Mouse (Mus musculus): ENCODE results near the gene Myf6.

The Myf6 gene

GRCm38 (mm10) chr10:107494568-107494967 is at the start of gene Myf6:
Gene Myf6, minus strand, starts transcription at chr10:107494737.
- DNase-seq (ENCODE audit: low spot score in 2 of 2) = no peak

GRCm38 (mm10) chr10:107543026-107543425 is 48.5 kb upstream of the Myf6 start:
- DNase-seq (ENCODE audit: low spot score in 2 of 2) = no peak

GRCm38 (mm10) chr10:107528758-107529157 is 34.2 kb upstream of the Myf6 start:
- no peak for DNase-seq (ENCODE audit: low spot score in 2 of 2)

- DNase-seq (ENCODE audit: low spot score in 2 of 2) = no peak
These were observed 24.7 kb upstream of the Myf6 start for GRCm38 (mm10) chr10:107519216-107519615.

- no peak for DNase-seq (ENCODE audit: low spot score in 2 of 2)
These were observed 22.1 kb upstream of the Myf6 start for GRCm38 (mm10) chr10:107516641-107517040.

- no peak for DNase-seq (ENCODE audit: low spot score in 2 of 2)
These were observed 20.2 kb upstream of the Myf6 start for GRCm38 (mm10) chr10:107514735-107515134.

- DNase-seq (ENCODE audit: low spot score in 2 of 2) = no peak
These were observed 11.9 kb upstream of the Myf6 start for GRCm38 (mm10) chr10:107506397-107506796.

GRCm38 (mm10) chr10:107503430-107503829 is 8.9 kb upstream of the Myf6 start:
- DNase-seq (ENCODE audit: low spot score in 2 of 2) = no peak

GRCm38 (mm10) chr10:107502193-107502592 is 7.7 kb upstream of the Myf6 start:
- no peak for DNase-seq (ENCODE audit: low spot score in 2 of 2)

GRCm38 (mm10) chr10:107499656-107500055 is 5.1 kb upstream of the Myf6 start:
- DNase-seq (ENCODE audit: low spot score in 2 of 2) = no peak

GRCm38 (mm10) chr10:107496402-107496801 is 1.9 kb upstream of the Myf6 start:
- no peak for DNase-seq (ENCODE audit: low spot score in 2 of 2)

GRCm38 (mm10) chr10:107493580-107494474 is 710 bp downstream of the Myf6 start:
- no peak for DNase-seq (ENCODE audit: low spot score in 2 of 2)

GRCm38 (mm10) chr10:107492867-107493579 is 1.5 kb downstream of the Myf6 start:
- DNase-seq (ENCODE audit: low spot score in 2 of 2) = no peak

GRCm38 (mm10) chr10:107488654-107489315 is 5.8 kb downstream of the Myf6 start:
- DNase-seq (ENCODE audit: low spot score in 2 of 2) = no peak

- no peak for DNase-seq (ENCODE audit: low spot score in 2 of 2)
These were observed 7.8 kb downstream of the Myf6 start for GRCm38 (mm10) chr10:107486770-107487169.

GRCm38 (mm10) chr10:107485870-107486269 is 8.7 kb downstream of the Myf6 start, which contains the start of gene Myf5:
Gene Myf5, minus strand, starts transcription at chr10:107486134.
- DNase-seq (ENCODE audit: low spot score in 2 of 2) = no peak

GRCm38 (mm10) chr10:107484050-107484449 is 10.5 kb downstream of the Myf6 start:
- DNase-seq (ENCODE audit: low spot score in 2 of 2) = no peak

GRCm38 (mm10) chr10:107473497-107473896 is 21.0 kb downstream of the Myf6 start:
- DNase-seq (ENCODE audit: low spot score in 2 of 2) = no peak

- no peak for DNase-seq (ENCODE audit: low spot score in 2 of 2)
These were observed 22.8 kb downstream of the Myf6 start for GRCm38 (mm10) chr10:107471712-107472111.

GRCm38 (mm10) chr10:107467819-107468218 is 26.7 kb downstream of the Myf6 start:
- DNase-seq (ENCODE audit: low spot score in 2 of 2) = no peak

GRCm38 (mm10) chr10:107449496-107450330 is 44.8 kb downstream of the Myf6 start:
- DNase-seq (ENCODE audit: low spot score in 2 of 2) = no peak
